Mouse (Mus musculus) brain, adult 10 weeks (tissue): ENCODE data around the gene Cr1l. TPM values are rescaled to one million over a fixed set of nuclear protein-coding genes. Genes with fewer than 3 reads are reported as not detected.

ENCODE experiments used
- polyA plus RNA-seq: library from polyadenylated mRNA; stranded (reverse); fragments of 350-450 nt; fragmentation: Illumina TruSeq; extraction: RNeasy Lipid Tissue Mini Kit (QIAGEN cat#74804); gene quantifications from one replicate; pipeline ENCODE4 v1.2.3, GENCODE M21; 2015; ENCODE audit warnings: low read depth, low replicate concordance

The Cr1l gene
- 40.3 TPM for polyA plus RNA-seq

DNA sequence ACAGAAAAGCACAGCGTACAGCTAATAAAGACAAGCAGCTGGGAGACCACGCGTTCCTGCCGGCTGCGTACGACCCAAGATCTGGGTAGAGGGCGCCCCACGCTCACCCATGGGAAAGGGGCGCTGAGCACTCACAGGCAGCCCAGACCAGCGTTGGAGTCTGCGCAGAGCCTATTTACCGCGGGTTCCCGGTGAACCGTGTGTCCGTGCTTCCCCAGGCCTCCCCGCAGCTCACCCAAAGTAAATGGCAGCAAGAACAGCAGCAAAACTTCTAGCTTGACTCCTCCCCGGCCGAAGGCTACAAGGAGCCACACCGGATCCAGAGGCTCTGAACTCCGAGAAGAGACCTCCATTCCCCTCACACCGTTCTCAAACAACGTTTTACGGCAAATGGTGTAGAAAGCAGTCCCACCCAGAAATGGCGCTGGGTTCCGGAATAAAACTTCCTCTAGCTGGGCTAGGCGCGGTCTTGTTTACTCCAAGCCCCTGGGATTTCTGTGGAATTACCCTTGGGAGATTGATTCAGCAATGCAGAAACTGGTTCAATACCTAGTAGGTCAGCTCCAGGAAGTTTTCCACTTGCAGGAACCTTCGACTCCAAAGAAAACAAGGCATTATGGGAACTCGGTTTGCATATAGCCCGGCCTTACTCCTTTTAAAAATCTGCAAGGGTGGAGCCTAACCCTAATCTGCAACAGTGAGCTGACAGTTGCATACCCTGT lies at the start of gene Cr1l:
Gene Cr1l (minus strand): TSS at position 634 of the 722 bp plus-strand sequence.

DNA sequence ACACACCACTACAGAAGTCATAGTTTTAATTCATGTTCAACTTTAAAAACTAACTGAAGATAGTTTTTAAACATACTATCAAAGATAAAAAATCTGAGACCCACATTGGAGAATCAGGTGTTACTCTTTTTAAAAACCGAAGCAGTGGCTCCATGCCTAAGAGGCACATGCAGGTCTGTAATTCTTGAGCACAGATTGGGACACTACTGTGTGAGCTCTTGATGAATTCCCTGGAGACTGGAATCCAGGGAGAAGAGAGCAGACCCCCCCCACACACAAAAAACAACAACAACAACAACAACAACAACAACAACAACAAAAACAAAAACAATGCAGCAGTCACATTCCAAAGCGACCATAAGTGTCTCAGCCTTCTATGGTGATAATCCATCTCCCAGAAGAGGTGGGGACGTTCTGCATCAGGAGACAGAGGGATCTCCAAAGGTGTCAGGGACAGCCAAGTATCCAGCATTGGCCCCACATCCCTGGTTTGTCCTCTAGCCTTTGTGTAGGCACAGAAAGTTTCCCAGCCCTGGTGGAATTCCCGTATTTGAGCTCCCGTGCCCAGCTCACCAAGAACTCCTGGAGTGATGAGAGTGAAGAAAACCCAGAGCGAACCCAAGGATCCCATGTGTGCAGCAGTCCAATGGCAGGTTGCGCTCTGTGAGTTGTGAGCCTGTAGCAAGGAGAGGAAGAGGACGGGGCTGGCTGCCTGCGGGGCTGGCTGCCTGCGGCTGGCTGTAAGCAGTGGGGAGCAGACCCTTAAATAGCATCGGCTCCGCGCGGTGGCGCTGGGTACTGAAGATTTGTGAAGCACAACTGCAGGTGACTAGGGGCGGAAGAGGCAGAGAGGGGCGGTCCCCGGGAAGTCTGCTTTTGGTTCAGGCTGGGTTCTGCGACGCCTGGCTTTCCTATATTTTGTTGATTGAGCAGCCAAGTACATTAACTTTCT lies 44.9 kb upstream of the Cr1l start, which contains the start of gene Cr2:
Gene Cr2 (minus strand): TSS at position 737 of the 952 bp plus-strand sequence.

DNA sequence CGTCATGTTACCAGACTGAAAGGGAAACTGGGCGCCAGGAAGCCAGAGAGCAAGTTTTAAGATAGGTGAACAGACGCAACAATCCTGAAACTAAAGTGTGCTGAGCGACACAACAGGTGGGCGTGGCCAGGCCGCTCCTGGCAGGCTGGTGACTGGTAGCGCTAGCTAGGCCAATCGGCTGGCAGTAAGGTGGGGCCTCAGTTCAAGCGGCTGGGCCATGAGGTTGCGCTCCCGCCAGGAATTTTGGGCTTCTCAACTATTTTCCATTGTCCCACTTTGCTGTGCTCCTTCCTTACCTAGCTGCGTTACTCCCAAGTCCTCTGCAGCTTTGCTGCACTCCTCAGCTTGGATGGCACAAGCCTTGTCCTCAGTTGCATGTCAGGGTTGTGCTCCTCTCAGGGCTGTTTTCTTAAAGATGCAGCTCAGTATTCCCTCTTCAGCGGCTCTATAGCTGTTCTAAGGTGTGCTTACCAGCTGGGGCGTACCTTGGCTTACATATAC lies 39.1 kb downstream of the Cr1l start, which contains the start of gene Cd46:
Gene Cd46 (minus strand): TSS at position 30 of the 501 bp plus-strand sequence.

Other genes with a start within 250 kb of the Cr1l start
- 61.4 TPM for gene Cd34, start 192.8 kb downstream of the Cr1l start, polyA plus RNA-seq
- 2.6 TPM for gene Cd46, start 39.3 kb downstream of the Cr1l start, polyA plus RNA-seq
- gene Cr2, start 45.1 kb upstream of the Cr1l start, polyA plus RNA-seq, result 0.13 TPM